Mouse (Mus musculus): ENCODE measurements around the gene Slc22a2.

GRCm38 (mm10) chr17:12668478-12669362 is 84.8 kb downstream of the Slc22a2 start:
- no peak for TF ChIP-seq TAL1 (IDR thresholded peaks at IDR 0.05; ENCODE audit: low read length)
- TF ChIP-seq GATA1 (IDR thresholded peaks at IDR 0.05; ENCODE audit: low read length), result no peak

All from erythroblast, embryonic 14.5 days (primary cell).